Mouse (Mus musculus) liver, embryonic 12.5 days (tissue): ENCODE measurements around the gene Mt2. TPM values are rescaled to one million over a fixed set of nuclear protein-coding genes. Genes with fewer than 3 reads are reported as not detected.

Source experiments
- ATAC-seq: fragments of 200-750 bp; cut with Nextera tagmentation; 2 replicates; pipeline ENCODE4 v1.8.0; 2017; ENCODE audit warnings: moderate number of reproducible peaks, mild to moderate bottlenecking, moderate library complexity
- H3K27ac ChIP-seq: fragments of 300-500 bp; sonication (generic); 2 replicates; pipeline ENCODE4 v1.5.1; 2016; ENCODE audit warnings: mild to moderate bottlenecking
- H3K27me3 ChIP-seq: fragments of 300-500 bp; sonication (generic); replicated peaks from 2 replicates; pipeline ENCODE4 v1.6.1; 2016; ENCODE audit warnings: mild to moderate bottlenecking, moderate library complexity
- H3K36me3 ChIP-seq: fragments of 300-500 bp; sonication (generic); 2 replicates; pipeline ENCODE4 v1.6.1; 2016; ENCODE audit warnings: mild to moderate bottlenecking, moderate library complexity
- H3K4me1 ChIP-seq: fragments of 300-500 bp; sonication (generic); 2 replicates; pipeline ENCODE4 v1.6.1; 2016
- H3K4me2 ChIP-seq: fragments of 300-500 bp; sonication (generic); 2 replicates; pipeline ENCODE4 v1.6.1; 2016; ENCODE audit warnings: mild to moderate bottlenecking, moderate library complexity
- H3K4me3 ChIP-seq: fragments of 300-500 bp; sonication (generic); 2 replicates; pipeline ENCODE4 v1.5.1; 2016; ENCODE audit warnings: mild to moderate bottlenecking, moderate library complexity
- H3K9ac ChIP-seq: fragments of 300-500 bp; sonication (generic); 2 replicates; pipeline ENCODE4 v1.6.1; 2016; ENCODE audit warnings: mild to moderate bottlenecking, moderate library complexity
- H3K9me3 ChIP-seq: fragments of 300-500 bp; sonication (generic); replicated peaks from 2 replicates; pipeline ENCODE4 v1.6.1; 2016; ENCODE audit warnings: mild to moderate bottlenecking, moderate library complexity
- WGBS: fragments of 180-500 bp; shearing (Covaris S2); methylation state at CpG from one replicate; pipeline ENCODE4 v1.1.7; 2016; ENCODE audit not compliant: insufficient replicate concordance; 5-methylcytosine and 5-hydroxymethylcytosine counted together
- polyA plus RNA-seq: library from polyadenylated mRNA; unstranded; fragments of >200 nt; fragmentation: Nextera tagmentation; extraction: Ambion mirVana; gene quantifications from 2 replicates; pipeline ENCODE4 v1.2.1, GENCODE M21; 2016

The Mt2 gene
- polyA plus RNA-seq, 1 experiment from 2014 or later = 1,037 TPM

DNA sequence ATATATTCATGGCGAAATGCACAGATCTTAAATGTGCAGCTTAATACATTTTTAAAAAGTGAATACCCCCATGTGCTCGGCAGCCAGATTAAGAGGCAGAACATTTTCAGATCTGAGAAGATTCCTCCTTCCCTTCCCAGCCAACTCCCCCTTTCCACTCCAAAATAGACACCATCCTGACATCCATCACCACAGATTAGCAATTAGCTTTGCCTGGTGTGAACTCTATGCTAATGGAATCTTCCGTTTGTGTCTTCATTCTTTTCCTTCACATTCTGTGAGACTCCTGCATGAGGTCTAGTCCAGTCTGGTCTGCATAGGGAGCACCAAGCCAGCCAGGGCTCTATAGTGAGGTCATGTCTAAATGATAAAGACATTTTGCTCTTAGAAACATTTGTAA lies 37.8 kb downstream of the Mt2 start:
- Histone ChIP-seq H3K27me3 (peaks cover 30% of the 10 kb centered on the region), H3K9me3 (no peaks in the 10 kb centered on the region), H3K4me3 (no peak overlapping the region), H3K27ac (no peak overlapping the region), H3K36me3 (no peaks in the 10 kb centered on the region), H3K4me1 (peaks cover 15% of the 10 kb centered on the region), H3K4me2 (no peak overlapping the region), H3K9ac (no peak overlapping the region)
- no peak for ATAC-seq
- WGBS = 60% methylated on average over 3 of the region's 3 CpGs

DNA sequence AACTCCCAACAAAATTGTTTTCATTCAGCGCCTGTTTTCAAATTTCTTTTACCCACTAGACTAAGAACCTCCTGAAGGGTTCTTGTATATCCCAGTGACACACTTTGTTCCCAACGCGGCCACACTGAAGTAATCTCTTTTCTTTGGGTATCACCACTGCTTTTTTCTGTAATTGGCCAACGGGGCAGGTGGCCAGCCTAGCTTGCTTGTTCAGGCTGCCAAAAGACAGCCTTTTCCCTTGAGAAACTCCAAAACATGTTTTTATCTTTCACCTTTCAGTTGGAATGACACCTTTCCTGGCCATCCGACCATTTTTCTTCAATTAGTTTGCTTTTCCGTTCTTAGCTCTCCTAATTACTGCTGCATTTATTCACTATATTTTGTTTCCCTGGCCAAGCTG lies 41.4 kb downstream of the Mt2 start:
- H3K27me3 ChIP-seq = peaks cover 23% of the 10 kb centered on the region
- peak overlapping the region; percentile 49 for H3K9ac ChIP-seq
- H3K36me3 ChIP-seq = no peaks in the 10 kb centered on the region
- 51% methylated on average over 6 of the region's 6 CpGs for WGBS
- H3K4me3 ChIP-seq = peak overlapping the region; percentile 87
- no peaks in the 10 kb centered on the region for H3K9me3 ChIP-seq
- peak overlapping the region; percentile 53 for H3K27ac ChIP-seq
- peaks cover 46% of the 10 kb centered on the region for H3K4me1 ChIP-seq
- ATAC-seq = no peak
- peak overlapping the region; percentile 88 for H3K4me2 ChIP-seq

DNA sequence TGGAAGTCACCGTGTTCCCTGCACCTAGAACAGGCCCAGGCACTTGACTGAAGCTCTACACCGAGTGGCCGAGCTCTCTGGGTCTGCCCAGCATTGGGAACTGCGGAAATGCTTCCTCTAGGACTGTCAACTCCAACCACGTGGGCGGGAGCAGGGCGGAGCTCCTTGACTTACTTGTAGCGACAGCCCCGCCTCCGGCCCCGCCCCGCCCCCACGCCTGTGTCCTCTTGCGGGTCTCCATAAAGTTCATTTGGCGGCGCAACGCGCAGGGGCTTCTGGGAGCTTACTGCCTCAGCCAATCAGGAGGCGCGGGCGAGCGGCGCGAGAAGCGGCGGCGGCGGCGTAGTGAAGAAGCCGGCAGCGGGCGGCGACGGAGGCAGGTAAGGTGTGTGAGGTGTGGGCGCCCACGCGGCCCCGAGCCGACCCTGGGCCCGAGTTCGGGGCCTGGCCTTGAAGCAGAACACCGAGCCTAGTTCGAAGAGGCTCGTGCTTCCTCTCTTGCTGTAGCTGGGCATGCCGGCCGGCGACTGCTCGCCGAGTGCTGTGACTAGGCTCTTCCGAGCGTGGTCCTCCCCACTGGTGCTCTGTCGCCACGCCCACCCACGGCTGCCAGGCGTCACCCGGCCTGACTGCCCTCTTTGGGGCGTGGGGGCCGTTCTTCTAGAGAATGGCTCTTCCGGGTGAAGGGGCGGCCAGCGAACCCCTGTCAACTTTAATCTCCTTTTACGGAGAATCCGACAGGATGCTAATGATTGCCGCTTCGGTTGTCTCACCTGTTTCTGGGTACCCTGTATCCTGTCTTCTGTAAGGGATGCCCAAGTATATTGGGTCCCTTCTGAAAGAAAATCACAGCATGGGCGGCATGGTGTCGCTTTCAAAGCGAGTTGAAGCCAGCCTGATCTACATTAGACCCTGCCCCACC lies 42.0 kb downstream of the Mt2 start, which contains the start of gene Nup93:
Gene Nup93 (plus strand): TSS at position 313 of the 922 bp plus-strand sequence.
- no peaks in the 10 kb centered on the region for H3K9me3 ChIP-seq
- H3K27ac ChIP-seq = peak within 1 kb of the TSS; percentile 84
- WGBS = under 1% methylated on average over 68 of the region's 68 CpGs
- peaks cover 46% of the 10 kb centered on the region for H3K4me1 ChIP-seq
- no peaks in the 10 kb centered on the region for H3K36me3 ChIP-seq
- H3K27me3 ChIP-seq = peaks cover 16% of the 10 kb centered on the region
- peak within 1 kb of the TSS; percentile 87 for H3K4me3 ChIP-seq
- peak within 1 kb of the TSS; percentile 88 for H3K4me2 ChIP-seq
- peak within 1 kb of the TSS; percentile 81 for H3K9ac ChIP-seq
- ATAC-seq = peak; percentile 94

Other genes starting within 250 kb of the Mt2 start
- gene Amfr, start 159.8 kb upstream of the Mt2 start, polyA plus RNA-seq = 78.1 and 79.9 TPM in 2 replicates
- gene Nudt21, start 135.6 kb upstream of the Mt2 start, polyA plus RNA-seq = 100 and 102 TPM in 2 replicates
- 7.2 and 8.2 TPM in 2 replicates for gene Ogfod1, start 135.5 kb upstream of the Mt2 start, polyA plus RNA-seq
- gene Bbs2, start 73.7 kb upstream of the Mt2 start, polyA plus RNA-seq = 5.5 and 6.3 TPM in 2 replicates
- gene Mt4, start 35.5 kb upstream of the Mt2 start, polyA plus RNA-seq = not detected in 2 replicates
- 0.42 and 0.45 TPM in 2 replicates for gene Mt3, start 20.1 kb upstream of the Mt2 start, polyA plus RNA-seq
- 3,299 and 3,537 TPM in 2 replicates for gene Mt1, start 6.4 kb downstream of the Mt2 start, polyA plus RNA-seq
- gene Nup93, start 41.9 kb downstream of the Mt2 start, polyA plus RNA-seq = 74.6 and 77.0 TPM in 2 replicates
- gene Slc12a3, start 156.5 kb downstream of the Mt2 start, polyA plus RNA-seq = not detected in 2 replicates
- gene Herpud1, start 213.8 kb downstream of the Mt2 start, polyA plus RNA-seq = 76.5 and 84.4 TPM in 2 replicates